Mouse (Mus musculus) bone marrow, adult 2 months (tissue): Measurements from ENCODE around the gene Rgs6. TPM values are rescaled to one million over a fixed set of nuclear protein-coding genes. Genes with fewer than 3 reads are reported as not detected.

Source experiments
- H3K27ac ChIP-seq: fragments of 200-500 bp; 2 replicates; pipeline ENCODE4 v1.5.1; 2012; ENCODE audit warnings: low read depth, mild to moderate bottlenecking, control low read depth, inconsistent platforms, low read length; ENCODE audit not compliant: control insufficient read depth, poor library complexity, insufficient read depth
- H3K4me1 ChIP-seq: fragments of 200-500 bp; 2 replicates; pipeline ENCODE4 v1.6.1; 2011; ENCODE audit warnings: low read length; ENCODE audit not compliant: control insufficient read depth, insufficient read depth
- H3K4me3 ChIP-seq: fragments of 200-500 bp; replicated peaks from 2 replicates; pipeline ENCODE3; 2011; ENCODE audit warnings: mild to moderate bottlenecking, low read depth, low read length, control low read depth; ENCODE audit not compliant: control insufficient read depth
- CTCF ChIP-seq: fragments of 200-500 bp; IDR thresholded peaks from 2 replicates; pipeline ENCODE4 v1.5.1; 2011; ENCODE audit warnings: low read length, control low read depth; ENCODE audit not compliant: control insufficient read depth, insufficient read depth
- POLR2A ChIP-seq: fragments of 200-500 bp; IDR thresholded peaks from 2 replicates; pipeline ENCODE4 v1.6.1; 2011; ENCODE audit warnings: low read depth, mild to moderate bottlenecking, control low read depth, low read length, borderline replicate concordance; ENCODE audit not compliant: control insufficient read depth
- WGBS: fragments of 180-500 bp; shearing (Covaris S2); methylation state at CpG from one replicate; pipeline ENCODE4 v1.1.7; 2018; 5-methylcytosine and 5-hydroxymethylcytosine counted together
- polyA plus RNA-seq: library from polyadenylated mRNA; stranded (reverse); fragments of >200 nt; gene quantifications from 2 replicates; pipeline ENCODE4 v1.2.4, GENCODE M21; 2011; ENCODE audit warnings: low replicate concordance; ENCODE audit not compliant: missing spikeins, insufficient read depth, insufficient read length

Rgs6 gene
- polyA plus RNA-seq, 1 experiment: 1.6 TPM

- H3K4me1 ChIP-seq: no peaks in the 10 kb centered on the region
- WGBS: 75% methylated on average over 6 of the region's 6 CpGs
- no peak overlapping the region for H3K27ac ChIP-seq
- H3K4me3 ChIP-seq: no peak overlapping the region
- TF ChIP-seq CTCF (no peak), POLR2A (no peak)
Observed at GRCm38 (mm10) chr12:82799892-82800291, 211.8 kb downstream of the Rgs6 start.

GRCm38 (mm10) chr12:82801736-82802135, 213.6 kb downstream of the Rgs6 start:
- 84% methylated on average over 6 of the region's 6 CpGs for WGBS
- Histone ChIP-seq H3K4me3 (no peak overlapping the region), H3K27ac (no peak overlapping the region), H3K4me1 (no peaks in the 10 kb centered on the region)
- TF ChIP-seq CTCF (no peak), POLR2A (no peak)

- Histone ChIP-seq H3K4me3 (no peak overlapping the region), H3K4me1 (no peaks in the 10 kb centered on the region), H3K27ac (no peak overlapping the region)
- WGBS: 88% methylated on average over 5 of the region's 5 CpGs
- TF ChIP-seq POLR2A (no peak), CTCF (no peak)
Observed at GRCm38 (mm10) chr12:82802711-82803110, 214.6 kb downstream of the Rgs6 start.

DNA sequence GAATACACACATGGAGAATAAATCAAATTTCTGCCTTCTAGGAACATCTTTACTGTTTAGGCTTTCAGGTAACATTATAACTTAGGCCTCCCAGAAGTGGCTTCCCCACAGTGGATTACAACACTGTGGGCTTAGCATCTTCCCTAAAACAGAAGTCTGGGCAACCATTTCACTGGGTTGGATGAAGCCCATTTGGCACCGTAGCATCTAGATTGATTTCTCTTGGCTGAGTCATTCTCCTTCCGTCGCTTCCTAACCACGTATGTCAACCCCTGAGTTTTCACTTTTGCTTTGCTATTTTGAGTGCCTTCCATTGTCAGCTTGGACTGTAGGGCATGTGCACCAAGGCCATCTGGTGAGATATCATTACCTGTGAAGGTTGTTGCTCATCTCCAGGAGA, 217.1 kb downstream of the Rgs6 start:
- TF ChIP-seq POLR2A (no peak), CTCF (no peak)
- Histone ChIP-seq H3K4me1 (no peaks in the 10 kb centered on the region), H3K4me3 (no peak overlapping the region), H3K27ac (no peak overlapping the region)
- 69% methylated on average over 4 of the region's 4 CpGs for WGBS

GRCm38 (mm10) chr12:82810631-82811030, 222.5 kb downstream of the Rgs6 start:
- Histone ChIP-seq H3K4me1 (no peaks in the 10 kb centered on the region), H3K27ac (no peak overlapping the region), H3K4me3 (no peak overlapping the region)
- WGBS: 89% methylated on average over 3 of the region's 3 CpGs
- TF ChIP-seq POLR2A: no peak
- TF ChIP-seq CTCF: no peak

DNA sequence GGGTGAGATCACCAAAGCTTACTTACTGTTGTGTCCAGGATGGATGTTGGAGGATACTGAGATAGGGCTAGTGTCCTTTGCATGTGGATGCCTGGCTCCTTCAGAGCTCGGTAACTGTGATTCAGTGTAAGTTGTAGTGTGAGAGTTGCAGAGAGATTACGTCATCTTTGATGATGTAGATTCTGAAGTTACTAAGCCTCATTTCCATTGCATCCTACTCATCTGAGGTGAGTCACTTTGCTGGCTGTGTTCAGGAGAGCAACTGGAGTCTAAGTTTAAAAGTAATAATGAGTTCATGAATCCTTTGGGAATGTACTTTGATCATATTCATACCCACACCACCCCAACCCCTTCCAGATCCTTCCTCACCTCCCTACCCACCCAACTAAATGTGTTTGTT, 227.9 kb downstream of the Rgs6 start:
- Histone ChIP-seq H3K4me1 (no peaks in the 10 kb centered on the region), H3K4me3 (no peak overlapping the region), H3K27ac (no peak overlapping the region)
- TF ChIP-seq CTCF (no peak), POLR2A (no peak)
- WGBS: 86% methylated on average over 2 of the region's 2 CpGs

GRCm38 (mm10) chr12:82819328-82819727, 231.2 kb downstream of the Rgs6 start:
- H3K4me1 ChIP-seq: no peaks in the 10 kb centered on the region
- 76% methylated on average over 6 of the region's 6 CpGs for WGBS

GRCm38 (mm10) chr12:82819991-82820390, 231.9 kb downstream of the Rgs6 start:
- 77% methylated on average over 6 of the region's 6 CpGs for whole genome bisulfite sequencing

More at GRCm38 (mm10) chr12:82819328-82819727, 231.2 kb downstream of the Rgs6 start:
- no peak for TF ChIP-seq POLR2A
- no peak for TF ChIP-seq CTCF
- no peak overlapping the region for H3K27ac ChIP-seq
- H3K4me3 ChIP-seq: no peak overlapping the region

More at GRCm38 (mm10) chr12:82819991-82820390, 231.9 kb downstream of the Rgs6 start:
- no peak for TF ChIP-seq CTCF
- no peak for TF ChIP-seq POLR2A
- no peak overlapping the region for H3K4me3 ChIP-seq
- H3K4me1 ChIP-seq: no peaks in the 10 kb centered on the region
- no peak overlapping the region for H3K27ac ChIP-seq
